Mouse (Mus musculus) liver, embryonic 14 days (tissue): ENCODE results near the gene Tnnt3. TPM values are rescaled to one million over a fixed set of nuclear protein-coding genes. Genes with fewer than 3 reads are reported as not detected.

Source experiments
- polyA plus RNA-seq: library from polyadenylated mRNA; depleted of rRNA; stranded (reverse); fragments of >200 nt; gene quantifications from 2 replicates; pipeline ENCODE4 v1.2.3, GENCODE M21; 2012; rRNA removed

The Tnnt3 gene
- polyA plus RNA-seq, result 0.27 and 5.5 TPM in 2 replicates

DNA sequence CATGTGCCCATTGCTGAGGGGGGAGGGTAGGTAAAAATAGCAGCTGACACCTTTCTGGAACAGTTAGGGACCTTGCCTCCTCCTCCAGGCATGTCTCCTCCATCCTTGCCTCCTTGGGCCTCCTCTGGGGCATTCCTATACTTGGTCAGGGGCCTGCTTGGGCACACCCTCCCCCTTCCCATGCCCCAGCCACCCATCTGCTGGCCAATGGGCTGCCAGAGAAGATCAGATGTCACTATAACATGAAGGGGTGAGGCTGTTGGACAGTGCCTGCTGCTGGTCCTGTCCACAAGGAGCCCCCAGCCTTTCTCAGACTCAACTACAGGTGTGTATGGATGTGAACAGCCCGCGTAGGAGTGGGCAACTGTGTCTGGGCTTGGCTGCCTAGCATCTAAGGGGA lies at the start of gene Tnnt3:
Tnnt3 (plus strand) TSS at position 262 of the 400 bp plus-strand sequence.

DNA sequence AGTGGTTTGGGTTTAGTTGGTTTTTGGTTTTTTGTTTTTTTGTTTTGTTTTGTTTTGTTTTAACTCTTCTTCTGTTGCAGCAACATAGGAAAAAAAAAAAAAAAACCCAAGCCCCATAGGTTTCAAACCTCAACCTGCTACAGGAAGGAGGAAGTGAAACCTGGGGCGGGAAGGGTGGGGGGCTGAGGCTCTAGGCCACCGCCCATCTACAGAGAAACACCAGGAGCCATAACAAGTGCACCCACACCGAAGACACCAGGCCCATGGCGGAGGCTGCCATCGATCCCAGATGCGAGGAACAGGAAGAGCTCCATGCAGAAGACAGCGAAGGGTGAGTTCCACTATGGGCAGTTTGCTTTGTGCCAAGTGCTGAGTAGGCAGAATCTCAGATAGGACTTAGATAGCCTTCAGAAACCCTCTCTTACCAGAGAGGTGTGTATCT lies 38.0 kb upstream of the Tnnt3 start, which contains the start of gene Lsp1:
Lsp1 (plus strand) TSS at position 174 of the 442 bp plus-strand sequence.

DNA sequence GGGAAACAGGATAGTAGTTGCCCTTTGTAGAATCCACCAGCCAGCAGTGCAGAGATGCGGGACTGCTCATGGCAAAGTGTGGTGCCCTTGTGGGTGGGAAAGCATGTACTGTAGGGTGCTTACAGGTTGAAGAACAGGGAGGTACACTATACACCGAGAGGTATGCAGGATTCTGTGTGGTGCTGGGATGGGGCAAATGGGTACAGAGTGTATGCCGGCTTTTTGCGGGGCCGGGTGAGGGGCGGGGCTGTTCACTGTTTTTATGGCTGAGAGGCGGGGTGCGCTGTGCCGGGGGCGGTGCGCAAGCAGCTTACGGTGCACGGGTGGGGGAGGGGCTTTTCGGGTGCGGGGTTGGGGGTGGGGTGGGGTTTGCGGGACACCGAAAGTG lies 34.0 kb downstream of the Tnnt3 start, which contains the start of gene Mrpl23:
Mrpl23 (plus strand) TSS at position 16 of the 388 bp plus-strand sequence.

Other genes with a start within 250 kb of the Tnnt3 start
- not detected in 2 replicates for gene Gm2431, start 240.5 kb upstream of the Tnnt3 start, polyA plus RNA-seq
- gene Gm4559, start 224.5 kb upstream of the Tnnt3 start, polyA plus RNA-seq, result not detected in 2 replicates
- not detected in 2 replicates for gene Krtap5-1, start 201.7 kb upstream of the Tnnt3 start, polyA plus RNA-seq
- not detected in 2 replicates for gene Krtap5-4, start 195.3 kb upstream of the Tnnt3 start, polyA plus RNA-seq
- 0.87 and 0.93 TPM in 2 replicates for gene Ifitm10, start 125.1 kb upstream of the Tnnt3 start, polyA plus RNA-seq
- 0.38 and 0.44 TPM in 2 replicates for gene Gm49369, start 116.2 kb upstream of the Tnnt3 start, polyA plus RNA-seq
- gene Ctsd, start 110.8 kb upstream of the Tnnt3 start, polyA plus RNA-seq, result 158 and 192 TPM in 2 replicates
- 1.5 TPM in 1 of 2 replicates, not detected in the other for gene Syt8, start 64.0 kb upstream of the Tnnt3 start, polyA plus RNA-seq
- gene Tnni2, start 57.0 kb upstream of the Tnnt3 start, polyA plus RNA-seq, result 3.3 and 8.7 TPM in 2 replicates
- 12.0 and 13.8 TPM in 2 replicates for gene Lsp1, start 38.0 kb upstream of the Tnnt3 start, polyA plus RNA-seq
- 44.6 and 47.3 TPM in 2 replicates for gene Mrpl23, start 33.9 kb downstream of the Tnnt3 start, polyA plus RNA-seq
- gene Igf2, start 168.0 kb downstream of the Tnnt3 start, polyA plus RNA-seq, result 818 and 856 TPM in 2 replicates
- gene Gm49394, start 171.1 kb downstream of the Tnnt3 start, polyA plus RNA-seq, result 0.05 and 0.07 TPM in 2 replicates
- 0.42 TPM in 1 of 2 replicates, not detected in the other for gene Ins2, start 244.5 kb downstream of the Tnnt3 start, polyA plus RNA-seq